Mouse (Mus musculus) lung, adult 2 months (tissue): Measurements from ENCODE around the gene Atg7.

Source experiments
- CTCF ChIP-seq: fragments of 200-500 bp; IDR thresholded peaks from 2 replicates; pipeline ENCODE4 v1.5.1; 2011; ENCODE audit warnings: mild to moderate bottlenecking, low read length, control low read depth; ENCODE audit not compliant: insufficient read depth
- POLR2A ChIP-seq: fragments of 200-500 bp; IDR thresholded peaks from 2 replicates; pipeline ENCODE4 v1.6.1; 2011; ENCODE audit warnings: low read depth, mild to moderate bottlenecking, control low read depth, low read length, borderline replicate concordance; ENCODE audit errors: extremely low read depth

DNA sequence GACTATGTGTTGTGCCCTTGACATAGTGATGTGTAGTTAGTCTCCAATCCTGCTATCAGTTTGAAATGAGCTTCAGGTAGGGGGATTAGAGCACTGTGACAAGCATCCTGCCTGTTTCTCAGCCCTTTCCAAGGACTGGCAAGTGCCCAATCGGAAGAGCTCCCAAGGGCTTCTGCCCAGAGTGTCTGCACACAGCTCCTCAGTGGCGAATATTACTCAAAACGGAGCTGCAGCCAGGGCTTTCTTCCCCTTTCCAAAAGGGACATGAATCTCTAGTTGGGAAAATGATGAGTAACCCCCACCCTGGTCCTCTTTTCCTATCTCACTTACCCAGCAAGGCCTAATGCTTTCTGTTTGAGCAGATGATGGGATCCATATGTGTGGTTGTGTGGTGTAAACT lies 90.8 kb downstream of the Atg7 start:
- no peak for TF ChIP-seq CTCF
- TF ChIP-seq POLR2A, result no peak
